Mouse (Mus musculus) megakaryocyte progenitor cell, adult 5-6 weeks (primary cell): ENCODE results near the gene Rhbdf2. TPM values are rescaled to one million over a fixed set of nuclear protein-coding genes. Genes with fewer than 3 reads are reported as not detected.

Experiments
- ATAC-seq: replicated peaks from 2 replicates; pipeline ENCODE4 v1.8.0; 2016; ENCODE audit warnings: mild to moderate bottlenecking, moderate TSS enrichment, inconsistent platforms; ENCODE audit not compliant: poor library complexity
- total RNA-seq, 2 experiments: library from RNA; stranded (forward) in 1 of 2; stranded (reverse) in 1 of 2; fragments of 157-497, 149-512 nt in 1 of 2; fragments of 200-1000 nt in 1 of 2; gene quantifications; 2 replicates each; pipeline versions ENCODE4 v1.2.3 to v1.2.4; 2015 to 2017

The Rhbdf2 gene
- total RNA-seq, 2 experiments from 2014 or later, result 3.5 to 3.7 TPM

- ATAC-seq, result no peak
Measured at GRCm38 (mm10) chr11:116591621-116592020, 35.2 kb downstream of the Rhbdf2 start.

GRCm38 (mm10) chr11:116589574-116589973, 37.2 kb downstream of the Rhbdf2 start:
- ATAC-seq, result no peak

- no peak for ATAC-seq
Measured at GRCm38 (mm10) chr11:116589020-116589531, 37.7 kb downstream of the Rhbdf2 start.

GRCm38 (mm10) chr11:116586801-116587631, 39.8 kb downstream of the Rhbdf2 start:
- ATAC-seq, result peak; percentile 95

GRCm38 (mm10) chr11:116586310-116586709, 40.5 kb downstream of the Rhbdf2 start, which contains the start of gene Aanat:
TSS of gene Aanat (plus strand) at chr11:116586432.
- no peak for ATAC-seq

GRCm38 (mm10) chr11:116585682-116586081, 41.1 kb downstream of the Rhbdf2 start:
- ATAC-seq, result no peak

- ATAC-seq, result peak; percentile 94
Measured at GRCm38 (mm10) chr11:116581376-116581814, 45.4 kb downstream of the Rhbdf2 start, which contains the start of gene Ube2o. TSS of gene Ube2o (minus strand) at chr11:116581447.

GRCm38 (mm10) chr11:116580711-116581375, 46.0 kb downstream of the Rhbdf2 start:
- ATAC-seq, result peak; percentile 40

GRCm38 (mm10) chr11:116580031-116580652, 46.7 kb downstream of the Rhbdf2 start:
- peak; percentile 74 for ATAC-seq

- no peak for ATAC-seq
Measured at GRCm38 (mm10) chr11:116579280-116579679, 47.5 kb downstream of the Rhbdf2 start.

GRCm38 (mm10) chr11:116575396-116575795, 51.4 kb downstream of the Rhbdf2 start:
- no peak for ATAC-seq

- no peak for ATAC-seq
Measured at GRCm38 (mm10) chr11:116574982-116575381, 51.8 kb downstream of the Rhbdf2 start.

GRCm38 (mm10) chr11:116574486-116574885, 52.3 kb downstream of the Rhbdf2 start:
- ATAC-seq, result no peak

- peak; percentile 72 for ATAC-seq
Measured at GRCm38 (mm10) chr11:116572756-116573543, 53.9 kb downstream of the Rhbdf2 start.

- peak; percentile 69 for ATAC-seq
Measured at GRCm38 (mm10) chr11:116571767-116572679, 54.8 kb downstream of the Rhbdf2 start.

GRCm38 (mm10) chr11:116570821-116571220, 56.0 kb downstream of the Rhbdf2 start:
- no peak for ATAC-seq

- ATAC-seq, result no peak
Measured at GRCm38 (mm10) chr11:116567531-116567930, 59.3 kb downstream of the Rhbdf2 start.

- no peak for ATAC-seq
Measured at GRCm38 (mm10) chr11:116565283-116566041, 61.4 kb downstream of the Rhbdf2 start.

- ATAC-seq, result no peak
Measured at GRCm38 (mm10) chr11:116556308-116556707, 70.5 kb downstream of the Rhbdf2 start.
